Mouse (Mus musculus) thymus, postnatal 10 days (tissue): ENCODE data around the gene Cacna1f.
A peak's percentile ranks its signal among the peaks of the same experiment; 100 is the strongest.

Experiments used
- DNase-seq, 2 experiments: peaks; one replicate each; pipeline ENCODE4 v3.0.0; 2021; ENCODE audit warnings: low spot score in 2 of 2

Gene Cacna1f

DNA sequence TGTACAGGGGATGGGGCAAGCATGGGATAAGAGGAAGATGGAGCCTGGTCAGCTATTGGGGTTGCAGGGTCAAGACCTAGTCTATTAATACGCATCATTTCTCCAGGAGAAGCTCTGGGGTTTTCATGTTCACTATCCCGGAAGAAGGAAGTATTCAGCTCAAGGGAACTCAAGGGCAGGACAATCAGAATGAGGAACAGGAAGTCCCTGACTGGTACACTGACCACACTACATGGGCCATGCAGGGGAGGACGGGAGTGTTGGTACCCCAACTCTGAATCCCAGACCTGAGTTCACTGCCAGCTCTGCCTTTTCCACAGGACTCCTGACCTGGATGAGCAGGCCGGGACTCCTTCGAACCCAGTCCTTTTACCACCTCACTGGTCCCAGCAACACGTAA is 25.7 kb downstream of the Cacna1f start:
- no peak for DNase-seq

DNA sequence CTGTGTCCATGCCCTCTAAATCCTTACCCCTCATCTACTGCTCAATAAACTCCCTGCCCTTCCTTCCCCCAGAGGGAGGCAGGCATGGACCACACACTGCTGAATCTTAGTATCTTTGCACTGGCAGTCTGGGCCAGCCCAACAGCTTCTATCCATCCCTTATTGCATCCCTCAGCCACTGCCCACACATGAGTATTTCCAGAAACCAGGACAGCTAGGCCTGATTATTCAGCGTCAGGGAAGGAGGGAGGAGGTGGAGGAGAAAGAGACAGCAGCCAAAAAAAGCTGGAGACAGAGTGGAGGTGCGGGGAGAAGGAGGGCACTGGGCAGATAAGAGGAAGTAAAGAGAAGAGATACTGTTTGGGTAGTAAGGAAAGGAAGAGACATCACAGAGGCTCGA is 28.2 kb downstream of the Cacna1f start:
- DNase-seq: no peak

DNA sequence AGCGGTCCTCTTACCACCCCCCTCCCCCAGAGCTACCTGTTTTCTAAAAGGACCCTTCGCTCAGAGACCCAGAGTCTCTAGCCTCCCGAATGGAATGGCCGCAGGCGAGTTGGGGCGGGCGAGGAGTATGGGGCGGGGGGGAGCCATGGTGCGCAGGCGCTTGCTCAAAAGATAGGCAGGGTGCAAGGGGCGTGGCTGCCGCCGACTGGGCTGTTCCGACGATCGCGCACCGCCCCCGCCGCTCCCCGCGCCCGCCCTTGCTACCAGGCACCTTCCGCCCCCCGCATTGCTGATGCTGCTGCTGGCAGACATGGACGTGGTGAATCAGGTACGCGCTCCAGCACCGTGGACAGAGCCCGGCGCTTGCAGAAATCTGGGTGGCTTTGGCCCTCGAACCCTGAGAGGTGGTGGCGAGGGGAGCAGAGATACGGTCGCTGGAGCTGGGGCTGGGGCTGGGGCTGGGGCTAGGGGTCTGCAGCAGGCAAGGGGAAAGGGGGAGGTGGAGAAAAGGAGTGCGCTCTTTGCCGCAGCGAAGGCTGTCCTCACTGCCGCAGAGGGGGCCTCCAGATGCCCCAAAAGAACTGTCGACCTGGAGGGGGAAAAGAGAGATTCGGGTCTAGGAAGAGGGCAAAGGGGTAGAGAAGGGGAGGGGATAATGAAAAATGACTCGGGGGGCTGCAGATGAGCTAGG is 31.7 kb downstream of the Cacna1f start, which contains the start of gene Syp:
TSS of gene Syp (plus strand) at position 71 of the 691 bp plus-strand sequence.
- peak; percentile 78 to 89 for DNase-seq

DNA sequence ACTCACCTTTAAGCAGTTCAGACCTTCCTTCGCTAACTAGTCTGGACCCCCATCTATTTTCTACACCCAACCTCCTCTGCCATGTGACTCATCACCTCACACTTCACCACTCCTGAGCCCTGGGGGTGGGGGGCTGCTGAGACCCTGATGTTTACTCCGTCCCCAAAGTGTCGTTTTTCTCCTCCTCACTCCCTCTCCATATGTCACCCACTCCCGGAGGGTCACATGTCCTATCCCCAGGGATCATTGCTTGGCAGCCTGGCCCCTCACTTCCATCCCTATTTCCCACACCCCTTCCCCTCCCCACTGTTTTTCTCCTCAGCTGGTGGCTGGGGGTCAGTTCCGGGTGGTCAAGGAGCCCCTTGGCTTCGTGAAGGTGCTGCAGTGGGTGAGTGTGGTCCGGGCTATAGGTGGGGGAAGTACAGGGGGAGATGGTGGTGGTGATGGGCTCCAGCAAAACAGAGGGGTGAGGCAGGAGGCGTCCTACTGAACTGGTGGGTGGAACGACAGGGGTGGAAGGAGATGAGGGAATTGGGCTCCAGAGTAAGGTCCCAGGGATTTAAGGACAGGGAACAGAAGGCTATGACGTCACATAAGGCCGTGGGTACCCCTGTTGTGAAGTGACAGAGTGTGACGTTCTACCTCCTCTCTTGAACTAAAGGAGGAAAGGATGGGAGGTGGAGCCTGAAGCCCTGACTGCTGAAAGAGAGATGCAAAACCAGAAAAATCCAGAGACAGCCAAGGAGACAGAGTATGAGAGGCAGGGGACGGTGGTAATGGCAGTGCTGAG is 32.8 kb downstream of the Cacna1f start:
- no peak for DNase-seq

DNA sequence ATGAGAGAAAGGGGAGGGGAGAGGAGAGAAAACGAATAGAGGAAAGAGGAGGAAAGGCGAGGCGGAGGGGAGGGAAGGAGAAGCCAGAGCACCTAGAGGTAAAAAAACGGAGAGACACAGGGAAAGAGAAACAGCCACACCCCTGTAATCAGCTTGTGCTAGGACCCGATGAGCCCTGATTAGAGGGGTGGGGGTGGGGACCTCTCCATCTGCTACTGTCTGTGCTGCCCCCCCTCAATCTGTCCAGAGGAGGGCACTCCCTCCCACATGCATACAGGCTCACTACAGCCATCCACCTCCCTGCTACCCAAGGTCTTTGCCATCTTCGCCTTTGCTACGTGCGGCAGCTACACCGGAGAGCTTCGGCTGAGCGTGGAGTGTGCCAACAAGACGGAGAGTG is 33.9 kb downstream of the Cacna1f start:
- DNase-seq: no peak

DNA sequence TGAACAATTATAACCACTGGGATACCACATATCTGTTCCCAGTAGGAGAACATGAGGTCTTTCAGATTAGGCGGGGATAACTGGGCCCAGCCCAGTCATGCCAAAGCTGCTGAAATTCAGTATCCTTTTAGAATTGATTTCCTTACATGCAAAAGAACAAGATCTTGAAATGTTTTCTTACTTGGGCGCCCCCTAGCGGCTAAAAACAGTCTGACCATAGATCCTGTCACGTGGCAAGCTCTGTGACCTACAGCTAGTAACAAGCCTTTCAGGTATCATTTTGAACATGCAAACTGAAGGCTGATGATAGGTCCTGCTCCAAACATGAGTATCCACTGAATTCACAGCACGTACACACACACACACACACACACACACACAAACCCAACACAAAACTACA is 38.5 kb downstream of the Cacna1f start:
- DNase-seq: peak; percentile 62 to 80

DNA sequence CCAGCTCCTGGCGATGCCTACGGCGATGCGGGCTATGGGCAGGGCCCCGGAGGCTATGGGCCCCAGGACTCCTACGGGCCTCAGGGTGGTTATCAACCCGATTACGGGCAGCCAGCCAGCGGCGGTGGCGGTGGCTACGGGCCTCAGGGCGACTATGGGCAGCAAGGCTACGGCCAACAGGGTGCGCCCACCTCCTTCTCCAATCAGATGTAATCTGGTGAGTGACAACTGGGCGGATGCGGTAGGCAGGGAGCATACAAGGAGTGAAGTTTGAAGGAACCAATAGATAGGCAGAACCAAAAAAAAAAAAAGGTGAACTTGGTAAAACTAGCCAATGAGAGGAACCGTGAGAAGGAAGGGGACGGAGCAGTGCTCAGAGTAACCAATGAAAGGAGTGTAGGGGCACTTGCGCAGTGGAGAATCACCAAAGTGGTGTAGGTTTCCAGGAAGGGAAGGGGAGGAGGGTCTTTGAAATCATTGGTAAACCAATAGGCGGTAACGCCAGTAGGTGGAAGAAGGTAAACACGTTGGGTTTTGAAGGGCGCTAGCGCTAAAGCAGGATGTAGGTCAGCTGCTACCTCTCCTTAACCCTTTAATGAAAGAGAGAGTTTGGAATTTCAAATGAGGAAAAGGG is 41.9 kb downstream of the Cacna1f start:
- DNase-seq: peak; percentile 67 to 82

DNA sequence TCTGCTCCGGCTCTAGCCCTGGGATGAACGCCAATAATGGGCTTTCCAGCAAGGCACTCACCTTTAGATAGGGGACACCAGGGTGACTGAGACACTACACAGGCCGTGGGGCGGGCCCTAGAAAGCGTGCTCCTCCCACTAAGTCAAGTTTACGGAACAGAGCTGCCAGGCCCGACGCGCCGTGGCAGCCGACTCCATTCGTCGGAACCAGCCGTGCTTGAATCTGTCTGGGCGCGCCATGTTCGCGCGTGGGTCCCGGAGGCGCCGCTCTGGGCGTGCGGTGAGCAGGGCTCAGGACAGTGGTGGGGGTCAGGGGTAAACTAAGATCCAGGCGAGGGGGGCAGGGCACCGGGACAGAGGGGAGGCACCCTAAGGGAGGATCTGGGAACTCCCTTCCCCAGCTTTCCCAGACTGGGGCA is 50.3 kb downstream of the Cacna1f start, which contains the start of gene Prickle3:
TSS of gene Prickle3 (plus strand) at position 40 of the 419 bp plus-strand sequence.
- DNase-seq: no peak

DNA sequence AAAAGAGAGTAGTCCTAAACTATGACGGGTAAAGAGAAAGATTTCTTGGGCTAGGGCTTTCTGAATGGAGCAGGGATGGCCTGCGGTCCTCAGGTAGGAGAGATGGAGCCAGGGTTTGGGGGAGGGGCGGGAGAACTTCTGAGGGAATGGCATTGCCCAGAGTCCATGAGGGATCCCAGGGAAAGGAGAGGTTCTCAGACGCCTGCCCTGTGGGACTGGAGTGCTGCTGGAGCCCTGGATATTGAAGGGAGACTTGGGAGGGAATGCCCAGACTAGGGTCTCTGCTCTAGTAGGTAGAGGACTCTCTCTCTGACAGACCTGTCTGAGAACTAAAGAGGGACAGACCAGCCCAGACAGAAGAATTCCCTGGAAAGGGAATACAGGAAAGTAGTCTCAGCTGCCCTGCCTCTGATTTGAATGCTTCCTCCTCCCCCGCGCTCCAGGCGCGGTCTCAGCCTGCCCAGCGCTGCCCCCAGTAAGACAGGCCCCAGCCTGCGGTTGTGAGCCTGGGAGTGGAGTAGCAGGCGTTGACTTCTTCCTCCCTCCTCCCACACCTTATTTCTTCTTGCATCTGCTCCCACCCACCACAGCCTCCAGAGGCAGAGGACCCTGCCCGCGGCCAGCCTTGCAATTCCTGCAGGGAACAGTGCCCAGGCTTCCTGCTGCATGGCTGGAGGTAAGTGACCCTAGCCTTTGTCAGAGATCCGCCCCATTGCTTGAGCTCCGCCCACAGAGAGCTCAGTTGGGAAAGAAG is 51.3 kb downstream of the Cacna1f start:
- DNase-seq: no peak

DNA sequence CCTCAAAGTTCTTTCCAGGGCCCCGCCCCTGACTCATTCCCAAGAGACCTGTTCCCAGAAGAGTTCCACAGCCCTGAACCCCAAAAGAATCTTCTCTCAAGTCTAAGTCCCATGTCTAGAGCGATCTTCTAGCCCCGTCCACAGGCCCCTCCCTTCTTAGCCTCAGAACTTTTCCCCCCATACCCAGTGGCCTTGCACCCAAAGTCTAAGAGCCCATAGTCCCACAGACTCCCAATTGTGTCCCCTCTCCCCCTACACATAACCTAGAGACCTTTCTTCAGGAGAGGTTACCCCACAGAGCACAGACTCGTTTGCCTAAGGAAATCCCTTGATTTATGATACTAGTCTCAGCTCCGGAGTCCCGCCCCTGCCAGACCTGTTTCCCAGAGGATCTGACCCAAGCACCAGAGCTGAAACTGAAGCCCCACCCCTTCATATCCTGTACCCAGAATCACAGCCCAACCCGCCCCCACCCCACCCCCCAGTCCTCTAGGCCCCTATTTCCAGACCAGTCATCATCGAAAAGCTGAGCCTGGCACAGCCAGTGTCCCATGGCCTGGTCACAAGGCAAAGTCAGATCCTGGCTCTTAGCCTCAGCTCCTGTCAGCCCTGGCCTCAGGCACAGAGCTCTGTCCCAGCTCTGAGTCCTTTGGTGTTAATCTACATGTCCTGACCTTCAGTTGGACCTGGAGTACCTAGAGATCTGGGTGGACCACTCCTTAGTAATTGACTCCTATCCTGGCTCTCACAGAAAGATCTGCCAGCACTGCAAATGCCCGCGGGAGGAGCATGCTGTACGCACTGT is 52.1 kb downstream of the Cacna1f start:
- no peak for DNase-seq

DNA sequence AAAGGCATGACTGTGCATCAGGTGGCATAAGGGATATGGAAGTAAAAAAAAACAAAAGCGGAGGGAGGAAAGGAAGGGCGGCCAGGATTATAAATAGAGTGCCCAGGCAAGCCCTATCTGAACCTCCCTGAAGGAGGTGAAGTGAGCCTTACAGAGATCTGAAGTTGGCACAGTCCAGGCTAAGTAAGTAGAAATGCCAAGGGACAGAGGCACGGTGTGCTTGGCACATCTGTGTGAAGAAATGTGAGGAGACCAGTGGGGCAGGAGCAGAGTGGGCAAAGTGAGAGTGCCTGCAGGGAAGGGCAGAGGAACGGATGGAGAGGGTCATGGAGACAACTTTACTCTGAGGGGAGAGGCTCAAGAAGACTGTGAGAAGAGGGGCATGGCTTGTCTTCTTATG is 54.2 kb downstream of the Cacna1f start:
- no peak for DNase-seq

DNA sequence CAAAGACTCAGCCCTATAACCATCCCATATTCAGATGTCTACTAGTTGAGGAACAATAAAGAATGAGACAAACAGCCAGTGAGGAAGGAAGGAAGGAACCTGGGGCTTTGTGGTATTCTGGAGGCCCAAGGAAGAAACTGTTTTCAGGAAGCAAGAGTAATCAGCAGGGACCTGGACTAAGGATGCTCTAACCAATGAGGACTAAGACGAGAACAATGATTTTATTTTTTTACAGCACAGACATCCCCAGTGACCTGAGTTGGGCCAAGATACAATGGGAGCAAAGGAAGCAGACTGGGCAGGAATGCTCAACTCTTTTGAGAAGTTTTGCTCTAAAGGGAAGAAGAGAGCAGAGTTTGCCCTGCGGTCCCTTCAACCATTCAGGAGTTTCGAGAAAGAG is 56.1 kb downstream of the Cacna1f start:
- no peak for DNase-seq

DNA sequence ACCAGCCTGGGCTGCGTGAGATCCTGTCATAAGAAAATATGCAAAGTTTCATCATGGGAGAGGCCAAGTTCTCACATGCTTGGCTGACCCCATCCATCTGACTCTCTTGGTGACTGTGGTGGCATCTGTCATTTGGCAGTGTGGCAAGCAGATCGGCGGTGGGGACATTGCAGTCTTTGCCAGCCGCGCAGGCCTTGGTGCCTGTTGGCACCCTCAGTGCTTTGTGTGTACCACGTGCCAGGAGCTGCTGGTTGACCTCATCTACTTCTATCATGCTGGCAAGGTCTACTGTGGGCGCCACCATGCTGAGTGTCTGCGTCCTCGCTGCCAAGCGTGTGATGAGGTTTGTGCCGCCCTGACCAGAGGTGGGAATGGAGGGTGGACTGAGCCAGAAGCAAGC is 57.9 kb downstream of the Cacna1f start:
- DNase-seq: no peak

DNA sequence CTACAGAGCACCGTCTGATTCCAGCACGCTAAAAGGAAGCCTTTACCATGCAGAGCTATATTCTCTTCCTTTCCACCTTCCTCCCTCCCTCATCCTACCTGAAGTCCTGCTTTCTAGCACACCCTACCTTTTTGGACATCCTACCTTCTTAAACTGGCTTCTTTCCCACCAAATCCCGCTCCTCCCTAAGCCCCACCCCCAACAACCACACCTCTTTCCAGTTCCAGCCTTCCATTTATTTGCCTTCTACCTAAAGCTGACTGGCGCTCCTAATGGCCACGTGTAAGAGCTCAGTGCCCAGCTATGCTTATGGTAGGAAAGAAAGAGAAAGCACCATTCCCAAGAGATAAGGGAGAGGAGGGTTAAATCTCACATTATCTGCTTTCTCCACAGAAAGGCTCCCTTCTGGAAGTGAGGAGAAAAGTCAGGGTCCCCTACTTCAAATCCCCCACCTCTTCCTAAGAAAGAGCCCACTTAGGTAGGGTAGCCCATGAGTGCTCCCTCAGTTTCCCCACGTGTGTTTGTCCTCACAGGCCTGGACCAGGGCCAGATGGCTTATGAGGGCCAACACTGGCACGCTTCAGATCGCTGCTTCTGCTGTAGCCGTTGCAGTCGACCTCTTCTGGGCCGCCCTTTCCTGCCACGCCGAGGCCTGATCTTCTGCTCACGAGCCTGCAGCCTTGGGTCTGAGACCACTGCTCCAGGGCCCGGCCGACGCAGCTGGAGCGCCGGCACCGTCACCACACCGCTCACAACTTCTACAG is 59.0 kb downstream of the Cacna1f start:
- no peak for DNase-seq

DNA sequence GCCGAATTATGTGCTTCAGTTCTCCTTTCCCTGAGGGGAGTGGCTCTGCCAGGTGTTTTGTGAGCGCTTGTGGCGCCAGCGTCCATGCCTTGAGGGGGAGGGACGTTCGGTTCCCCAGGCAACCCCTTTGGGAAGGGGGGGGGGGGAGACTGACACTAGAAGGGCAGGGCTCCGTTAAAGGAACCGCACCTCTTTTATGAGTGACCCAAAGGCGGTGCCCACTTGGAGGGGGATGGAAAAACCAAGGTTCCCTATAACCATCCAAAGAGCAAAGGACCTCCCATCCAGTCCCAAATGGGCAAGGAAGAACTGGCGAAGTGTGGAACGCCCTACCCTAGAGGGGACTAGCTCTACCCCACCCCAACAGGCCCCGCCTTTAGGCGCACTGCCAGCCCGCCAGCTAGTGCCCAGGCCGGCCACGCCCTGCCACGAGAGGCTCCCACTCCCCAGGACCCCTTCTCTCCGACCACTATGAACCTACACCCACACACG is 63.6 kb downstream of the Cacna1f start:
- peak; percentile 20 to 26 for DNase-seq

DNA sequence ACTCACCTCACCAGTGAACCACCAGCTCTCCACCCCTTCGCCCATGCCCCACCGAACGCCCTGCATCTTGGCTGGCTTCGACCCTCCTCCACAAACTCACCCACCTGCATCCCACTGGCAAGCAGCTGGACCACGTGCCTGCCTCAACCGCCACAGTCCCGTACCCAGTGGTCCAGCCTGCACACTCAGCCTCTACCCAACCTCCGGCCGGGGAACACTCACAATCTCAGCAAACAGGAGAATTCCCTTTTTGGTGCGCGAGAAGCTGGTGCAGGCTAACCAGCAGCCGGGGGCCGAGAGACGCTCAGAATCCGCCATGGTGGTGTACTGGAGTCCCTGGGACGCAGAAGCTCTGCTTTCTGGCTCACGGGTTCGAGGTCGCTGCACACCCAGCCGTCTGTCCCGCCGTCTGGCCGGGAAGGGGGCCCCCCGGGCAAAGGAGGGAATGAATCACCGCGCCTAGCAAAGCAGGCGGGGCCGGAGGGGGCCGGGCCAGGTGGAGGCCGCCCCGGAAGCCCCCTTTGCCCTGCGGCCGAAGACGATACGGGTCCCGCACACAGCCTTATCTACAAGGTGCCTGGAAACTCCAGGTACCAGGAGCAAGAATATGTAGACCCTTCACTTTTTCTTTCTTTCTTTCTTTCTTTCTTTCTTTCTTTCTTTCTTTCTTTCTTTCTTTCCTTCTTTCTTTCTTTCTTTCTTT is 64.2 kb downstream of the Cacna1f start, which contains the start of gene Plp2:
TSS of gene Plp2 (minus strand) at position 470 of the 703 bp plus-strand sequence.
- no peak for DNase-seq

DNA sequence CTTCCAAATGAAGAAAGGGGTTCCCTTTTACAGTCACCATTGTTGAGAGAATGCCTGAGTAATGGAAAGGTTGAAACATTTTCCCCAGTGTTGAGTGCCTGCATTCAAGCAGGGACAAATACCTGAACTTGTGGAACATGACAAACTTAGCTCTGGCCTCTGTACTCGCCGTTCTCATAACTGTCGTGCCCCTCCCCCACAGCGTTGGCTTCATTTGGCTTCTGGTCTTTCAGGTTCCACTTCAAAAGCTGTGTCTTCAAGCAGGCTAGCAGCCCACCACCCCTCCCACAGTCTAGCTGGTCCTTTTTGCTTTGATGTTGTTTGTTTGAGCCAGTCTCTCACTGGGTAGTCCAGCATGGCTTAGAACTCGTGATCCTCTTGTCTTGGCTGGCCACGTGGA is 65.9 kb downstream of the Cacna1f start:
- DNase-seq: no peak

DNA sequence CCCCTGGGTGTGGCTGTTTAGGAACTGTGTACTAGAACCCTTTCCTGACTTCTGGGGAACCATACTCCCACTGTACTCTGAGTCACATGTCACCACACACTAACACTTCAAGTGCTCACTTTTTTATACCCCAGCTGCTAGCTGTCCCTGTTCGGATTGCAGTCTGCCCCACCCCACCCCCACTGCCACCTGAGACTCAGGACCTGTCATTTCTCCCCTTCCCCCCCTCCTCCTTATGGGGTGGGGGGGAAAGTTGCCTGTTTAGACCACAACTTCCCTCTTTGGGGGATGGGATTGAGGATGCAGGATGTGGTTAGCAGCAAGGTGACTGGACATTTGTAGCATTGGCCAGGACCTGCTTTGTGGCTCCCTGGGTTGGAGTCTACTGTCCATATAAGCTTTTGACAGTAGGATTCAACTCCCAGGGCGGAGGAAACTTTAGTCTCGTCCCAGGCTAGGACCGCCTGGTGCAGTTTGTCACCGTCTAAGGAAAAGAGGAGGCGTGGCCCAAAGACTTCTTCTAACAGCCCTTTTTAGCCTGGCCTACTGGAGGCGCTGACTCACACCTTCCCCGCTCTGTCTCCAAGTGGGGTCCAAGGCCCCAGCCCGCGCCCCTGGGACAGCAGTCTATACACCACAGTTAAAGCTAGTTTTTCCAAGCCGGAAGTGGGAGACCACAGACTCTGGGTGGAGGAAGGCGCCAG is 66.8 kb downstream of the Cacna1f start:
- DNase-seq: peak; percentile 33 to 34
